Mouse (Mus musculus) erythroblast, embryonic 14.5 days (primary cell): Measurements from ENCODE around the gene Pkp4.

ENCODE experiments used
- GATA1 ChIP-seq: IDR thresholded peaks from 2 replicates; pipeline ENCODE4 v1.6.1; 2012; ENCODE audit warnings: low read length, inconsistent platforms, mixed read lengths
- TAL1 ChIP-seq: IDR thresholded peaks from 3 replicates; pipeline ENCODE4 v1.6.1; 2012; ENCODE audit warnings: low read length, inconsistent platforms, mixed read lengths

DNA sequence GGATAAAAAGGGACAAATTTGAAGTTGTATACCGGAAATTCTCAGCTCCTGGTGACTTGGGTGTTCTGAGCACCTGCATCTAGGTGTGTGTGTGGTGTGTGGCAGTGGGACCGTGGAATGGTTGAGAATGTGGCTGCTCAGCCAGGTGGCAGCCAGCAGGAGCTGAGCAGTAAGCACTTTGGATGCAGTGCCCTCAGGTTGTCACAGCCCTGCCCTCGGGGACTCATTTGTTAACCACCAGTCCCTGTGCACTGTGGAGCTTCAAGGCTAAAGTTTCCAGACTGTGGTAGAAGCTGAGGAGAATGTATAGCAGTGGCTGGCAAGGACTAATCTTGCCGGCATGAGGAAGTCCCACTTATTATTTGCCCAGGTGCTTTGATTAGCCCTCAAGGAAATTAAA lies 7.2 kb downstream of the Pkp4 start:
- TF ChIP-seq GATA1 = no peak
- TF ChIP-seq TAL1 = no peak
